Mouse (Mus musculus): Measurements from ENCODE around the gene Dek.
A peak's percentile ranks its signal among the peaks of the same experiment; 100 is the strongest.

Gene Dek

GRCm38 (mm10) chr13:47105711-47106579 lies at the start of gene Dek:
Gene Dek, minus strand, starts transcription at chr13:47106201.
- peak; percentile 80 for DNase-seq (ENCODE audit: low spot score)

GRCm38 (mm10) chr13:47154866-47155265 lies 48.9 kb upstream of the Dek start:
- DNase-seq (ENCODE audit: low spot score): no peak

DNA sequence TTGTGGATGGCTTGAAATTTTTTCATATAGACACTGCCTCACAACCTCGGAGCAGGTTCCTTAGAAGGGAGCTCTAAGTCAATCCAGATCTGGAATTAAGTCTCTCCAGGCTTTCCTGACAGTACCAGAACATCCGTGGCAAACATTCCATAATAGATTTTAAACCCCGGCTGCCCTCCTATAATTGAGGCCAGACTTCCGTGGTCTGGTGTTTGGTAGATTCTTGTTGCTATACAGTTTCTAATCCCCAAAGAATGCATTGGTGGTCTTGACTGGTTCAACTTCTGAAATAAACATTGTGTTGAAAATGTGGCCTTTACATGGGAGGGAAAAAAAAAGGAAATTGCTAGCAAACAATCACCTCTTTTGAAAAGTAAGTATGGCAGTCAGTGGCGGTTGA lies 47.2 kb upstream of the Dek start:
- no peak for DNase-seq (ENCODE audit: low spot score)

DNA sequence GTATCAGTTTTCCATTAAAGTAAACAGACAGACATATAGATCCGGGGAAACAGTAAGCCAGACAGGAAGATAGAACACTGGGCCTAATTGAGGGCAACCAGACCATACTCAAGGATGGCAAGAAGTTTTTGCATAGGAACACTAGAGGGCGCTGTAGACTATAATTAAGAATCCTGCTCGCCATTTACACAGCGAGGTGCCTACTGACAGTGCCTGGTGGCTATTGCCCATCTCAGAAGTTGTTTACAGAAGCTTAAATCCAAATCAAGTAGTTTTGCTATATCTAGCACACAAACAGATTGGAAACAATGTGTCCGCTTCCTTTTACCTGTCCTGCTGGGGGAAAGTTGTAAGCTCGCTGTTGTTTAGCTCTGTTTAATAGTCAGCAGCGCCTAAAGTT lies 46.4 kb upstream of the Dek start:
- DNase-seq (ENCODE audit: low spot score): peak; percentile 4

DNA sequence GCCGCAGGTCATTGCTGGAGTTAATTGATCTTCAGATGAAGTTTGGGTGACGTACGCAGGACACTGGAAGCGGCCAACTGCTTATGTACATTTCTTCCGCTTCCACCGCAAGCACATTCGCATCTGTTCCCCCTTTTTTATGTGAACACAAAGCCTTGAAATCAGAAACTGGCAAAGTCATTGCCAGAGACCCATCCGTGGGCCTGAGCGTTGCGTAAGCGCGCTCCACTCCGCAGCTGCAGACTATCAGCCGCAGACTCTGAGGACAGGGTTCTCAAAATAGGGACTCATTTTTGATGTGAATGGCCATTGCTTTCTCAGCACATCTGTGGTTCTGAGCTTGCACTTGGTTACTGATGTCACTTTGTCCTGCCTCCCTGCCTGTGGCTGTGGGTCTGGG lies 45.1 kb upstream of the Dek start:
- DNase-seq (ENCODE audit: low spot score): no peak

DNA sequence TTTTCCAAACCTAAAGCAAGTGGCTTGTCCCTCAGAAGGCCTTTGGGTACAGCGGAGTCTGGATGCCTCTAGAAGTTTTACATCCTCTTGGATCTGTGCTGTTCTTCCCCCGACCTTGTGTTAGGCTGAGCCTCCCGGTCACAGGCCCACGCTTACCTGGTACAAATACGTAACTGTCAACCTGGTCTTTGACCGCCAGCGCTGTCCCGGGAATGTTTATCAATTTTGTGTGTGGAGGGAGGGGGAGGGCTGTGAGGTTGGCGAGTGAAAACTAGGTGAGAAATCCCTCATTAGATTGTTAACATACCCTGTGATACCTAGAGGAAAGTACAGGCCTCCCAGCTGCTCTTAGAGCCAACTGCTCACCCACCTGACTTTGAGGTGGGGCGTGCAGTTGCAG lies 44.0 kb upstream of the Dek start:
- no peak for DNase-seq (ENCODE audit: low spot score)

DNA sequence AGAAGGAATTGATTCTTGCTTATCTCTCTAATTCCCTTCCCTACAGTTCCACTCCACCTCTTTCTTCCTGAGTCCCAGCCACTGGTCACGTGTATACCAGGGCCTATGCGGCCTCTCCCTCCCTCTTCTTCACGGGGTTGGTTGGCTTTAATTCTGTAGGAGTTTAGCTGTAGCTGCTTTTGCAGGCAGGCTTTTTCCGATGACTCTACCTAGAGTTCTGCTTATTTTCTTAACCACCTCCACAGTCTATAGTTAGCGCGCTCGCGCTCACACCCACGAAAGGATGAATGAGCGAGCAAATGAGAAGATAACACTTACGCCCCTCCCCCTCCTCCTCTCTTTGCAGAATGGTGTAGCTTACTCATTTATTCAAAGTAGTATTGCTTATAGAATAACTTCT lies 42.6 kb upstream of the Dek start:
- no peak for DNase-seq (ENCODE audit: low spot score)

DNA sequence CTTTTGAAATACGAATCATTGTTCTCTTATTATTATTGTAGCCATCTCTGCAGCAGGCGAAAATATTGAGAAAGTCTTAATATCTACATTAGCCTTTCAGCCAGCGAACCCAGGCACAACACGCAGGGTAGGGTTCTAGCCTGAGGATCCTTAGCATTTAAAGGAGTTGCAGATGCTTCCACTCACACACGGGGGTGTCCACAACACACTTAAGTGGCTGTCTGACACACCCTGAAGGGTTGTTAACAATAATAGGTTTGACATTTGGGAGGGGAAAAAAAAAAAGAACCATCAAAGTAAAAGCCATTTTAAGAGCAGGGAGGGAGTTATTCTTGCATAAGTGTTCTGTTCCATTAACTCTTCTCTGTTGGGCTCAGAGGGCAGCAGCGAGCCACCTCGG lies 40.4 kb upstream of the Dek start:
- DNase-seq (ENCODE audit: low spot score): no peak

GRCm38 (mm10) chr13:47145939-47146338 lies 39.9 kb upstream of the Dek start:
- DNase-seq (ENCODE audit: low spot score): no peak

- no peak for DNase-seq (ENCODE audit: low spot score)
Observed at GRCm38 (mm10) chr13:47142764-47143163, 36.8 kb upstream of the Dek start.

DNA sequence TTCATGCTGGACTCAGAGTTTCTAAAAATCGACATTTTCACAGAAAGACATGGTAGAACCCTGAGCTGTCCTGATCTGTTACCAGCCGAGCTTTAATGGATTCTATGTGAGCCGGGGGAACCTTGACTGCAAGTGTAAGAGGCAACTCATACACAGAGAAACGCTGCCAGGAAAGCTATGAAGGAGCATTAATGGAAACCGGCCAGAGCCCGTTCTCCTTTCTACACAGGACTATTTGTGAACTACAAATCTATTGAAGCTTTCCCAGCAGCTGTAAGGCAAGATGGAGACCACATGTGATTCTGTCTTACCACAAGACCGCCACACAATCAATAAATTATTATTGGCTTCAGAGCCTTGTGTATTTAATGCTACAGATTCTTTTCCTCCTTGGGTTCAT lies 29.7 kb upstream of the Dek start:
- no peak for DNase-seq (ENCODE audit: low spot score)

GRCm38 (mm10) chr13:47134836-47135235 lies 28.8 kb upstream of the Dek start:
- DNase-seq (ENCODE audit: low spot score): no peak

DNA sequence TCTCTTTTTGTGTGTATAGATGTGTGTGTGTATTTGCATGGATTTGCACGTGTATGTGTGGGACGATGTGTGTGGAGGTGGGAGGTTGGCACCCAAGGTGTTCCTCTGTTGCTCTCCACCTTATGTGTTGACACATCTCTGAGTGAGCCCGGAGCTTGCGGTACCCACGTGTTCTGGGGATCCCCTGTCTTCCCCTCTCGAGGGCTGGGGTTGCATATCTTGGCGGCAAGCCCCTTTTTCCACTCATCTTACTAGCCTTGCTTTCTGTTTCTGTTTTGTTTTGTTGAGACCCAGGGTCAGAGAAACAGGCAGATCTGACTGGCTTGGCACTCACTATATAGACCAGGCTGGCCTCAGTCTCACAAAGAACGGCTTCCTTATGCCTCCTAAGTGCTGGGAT lies 27.1 kb upstream of the Dek start:
- DNase-seq (ENCODE audit: low spot score): no peak

- DNase-seq (ENCODE audit: low spot score): no peak
Observed at GRCm38 (mm10) chr13:47129090-47129489, 23.1 kb upstream of the Dek start.

DNA sequence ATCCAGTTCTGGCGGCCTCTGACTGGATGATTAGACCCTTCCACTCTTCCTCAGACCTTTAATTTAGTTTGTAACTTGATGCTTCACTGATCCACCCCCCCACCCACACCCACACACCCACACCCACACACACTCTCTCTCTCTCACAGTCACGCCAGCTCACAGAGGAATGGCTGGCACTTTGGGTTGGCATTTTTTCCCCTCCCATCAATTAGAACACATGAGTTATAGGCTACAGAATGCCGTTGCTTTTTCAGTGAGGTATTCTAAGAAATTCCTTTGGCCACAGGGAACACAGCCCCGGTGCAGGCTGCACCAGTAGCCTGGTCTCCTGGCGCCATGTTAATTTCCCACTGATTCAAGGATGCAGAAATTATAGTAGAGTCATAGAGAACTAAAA lies 19.6 kb upstream of the Dek start:
- no peak for DNase-seq (ENCODE audit: low spot score)

DNA sequence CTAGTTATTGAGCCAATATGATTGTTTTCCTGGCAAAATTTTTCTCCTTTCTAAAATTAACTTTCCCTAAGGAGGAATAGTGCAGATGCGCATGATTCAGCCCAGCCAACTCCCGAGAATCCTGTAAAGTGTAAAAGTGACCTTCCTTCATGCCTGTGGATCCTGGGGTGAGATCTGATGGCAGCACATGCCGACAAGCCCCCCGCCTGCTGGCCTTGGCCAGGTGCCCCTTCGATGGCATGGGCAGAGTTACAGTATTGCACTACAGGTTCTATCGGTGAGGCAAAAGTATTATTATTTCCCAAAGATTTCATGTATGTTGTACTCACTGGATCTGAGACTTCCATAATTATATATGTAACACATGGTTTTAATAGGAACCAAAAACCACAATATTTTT lies 19.0 kb upstream of the Dek start:
- DNase-seq (ENCODE audit: low spot score): no peak

- no peak for DNase-seq (ENCODE audit: low spot score)
Observed at GRCm38 (mm10) chr13:47124449-47124848, 18.4 kb upstream of the Dek start.

DNA sequence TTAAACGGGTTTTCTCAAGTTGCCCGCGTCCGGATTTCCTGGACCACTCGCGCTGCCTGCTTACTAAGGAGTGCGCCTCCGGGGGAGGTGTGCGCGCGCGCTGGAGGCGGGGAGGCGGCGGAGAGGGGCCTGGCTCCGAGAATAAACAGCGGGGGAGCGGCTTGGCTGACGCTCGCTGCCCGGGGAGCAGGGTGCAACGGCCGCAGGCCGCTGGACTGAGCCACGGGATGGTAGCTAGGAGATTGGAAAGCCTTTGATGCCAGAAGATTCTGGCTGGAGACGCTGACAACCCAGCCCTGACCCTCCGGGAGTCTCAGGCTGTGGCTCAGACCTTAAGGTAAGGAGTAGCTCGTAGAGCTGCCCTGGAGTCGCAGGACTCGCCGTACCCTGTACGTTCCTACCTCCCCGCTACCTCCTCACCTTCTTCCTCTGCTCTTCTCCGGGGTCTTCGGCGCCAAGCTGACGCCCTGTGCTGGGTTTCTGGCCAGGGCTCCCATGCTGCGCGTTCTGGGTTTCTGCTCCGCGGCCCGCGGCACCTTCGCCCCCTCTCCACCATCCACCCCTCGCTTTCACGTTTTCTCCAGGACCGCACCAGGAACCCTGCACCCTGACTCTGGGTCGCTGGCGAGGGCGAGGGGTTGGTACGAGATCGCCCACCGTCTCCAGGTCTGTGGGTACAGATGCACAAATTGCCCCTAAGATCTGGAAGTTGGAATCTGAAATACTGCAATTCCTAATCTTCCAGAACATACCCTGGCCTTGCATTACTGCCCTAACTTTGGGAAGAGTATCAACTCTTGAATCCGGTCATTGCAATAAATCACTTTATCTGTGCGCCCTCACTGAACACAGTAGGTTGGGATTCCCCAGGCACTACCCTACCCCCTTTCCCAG lies 16.8 kb upstream of the Dek start, which contains the start of gene Rnf144b:
Gene Rnf144b, plus strand, starts transcription at position 120 of the 894 bp plus-strand sequence.
- no peak for DNase-seq (ENCODE audit: low spot score)

DNA sequence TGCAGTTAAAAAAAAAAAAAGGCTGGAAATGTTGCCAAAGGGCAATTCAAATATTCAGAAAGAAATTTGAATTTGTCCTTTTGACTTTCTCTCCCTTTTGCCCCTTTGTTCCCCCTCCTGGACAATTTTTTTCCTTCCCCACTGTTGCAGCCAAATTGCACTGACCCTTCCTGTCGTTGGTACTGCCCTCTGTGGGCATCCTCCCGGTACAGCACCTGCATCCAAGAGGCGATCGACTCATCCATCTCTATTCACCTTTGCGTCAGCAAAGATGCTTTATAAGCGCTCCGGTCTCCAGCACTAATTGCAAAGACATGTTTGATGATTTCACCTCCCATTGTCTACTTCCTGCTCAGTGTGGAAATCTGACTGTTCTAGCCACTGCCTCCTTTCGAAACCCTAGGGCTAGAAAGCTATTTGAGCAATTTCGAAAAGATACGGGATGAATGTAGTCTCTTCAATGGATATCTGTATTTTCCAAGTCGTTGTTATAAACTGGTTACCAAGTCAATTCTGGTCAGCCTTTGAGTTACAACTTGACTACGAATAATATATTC lies 15.4 kb upstream of the Dek start:
- DNase-seq (ENCODE audit: low spot score): no peak

GRCm38 (mm10) chr13:47116000-47116399 lies 10.0 kb upstream of the Dek start:
- no peak for DNase-seq (ENCODE audit: low spot score)

- DNase-seq (ENCODE audit: low spot score): peak; percentile 52
Observed at GRCm38 (mm10) chr13:47112924-47113323, 6.9 kb upstream of the Dek start.

DNA sequence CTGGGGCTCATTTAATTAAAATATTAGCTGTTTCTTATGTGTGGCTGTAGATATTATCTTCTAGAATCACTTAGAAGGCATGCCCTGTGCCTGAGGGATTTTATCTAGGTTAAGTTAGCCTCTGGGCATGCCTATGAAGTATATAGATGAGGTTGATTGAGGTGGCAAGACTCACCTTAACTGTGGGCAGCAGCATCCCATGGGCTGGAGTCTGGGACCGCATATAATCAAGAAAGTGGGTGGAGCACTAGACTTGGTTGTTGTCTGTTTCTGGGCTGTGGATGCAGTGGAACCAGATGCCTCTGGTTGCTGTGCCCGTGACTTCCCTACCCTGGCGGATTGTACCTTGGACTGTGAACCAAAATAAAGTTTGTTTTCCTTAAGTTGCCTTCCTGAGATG lies 6.1 kb upstream of the Dek start:
- no peak for DNase-seq (ENCODE audit: low spot score)

DNA sequence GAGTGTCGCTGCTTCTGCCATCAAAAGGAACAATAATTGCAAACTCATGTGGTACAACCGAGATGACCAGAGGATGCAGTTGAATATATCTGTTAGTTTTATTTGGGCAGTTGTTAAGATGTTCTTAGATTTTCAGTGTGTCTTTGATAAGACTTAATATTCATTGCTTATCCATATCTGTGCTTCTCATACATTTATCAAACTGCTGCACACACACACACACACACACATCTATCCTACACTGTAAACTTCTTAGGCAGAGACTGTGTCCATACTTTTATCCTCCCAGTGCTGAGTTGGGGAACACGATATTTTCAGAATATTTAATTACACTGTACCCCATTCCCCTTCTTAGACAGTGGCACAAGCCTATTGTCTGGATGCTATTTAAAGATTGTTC lies 5.2 kb upstream of the Dek start:
- DNase-seq (ENCODE audit: low spot score): no peak
